Mouse (Mus musculus) erythroblast, embryonic 14.5 days (primary cell): ENCODE measurements around the gene Hcn2.

Experiments used
- GATA1 ChIP-seq: IDR thresholded peaks from 2 replicates; pipeline ENCODE4 v1.6.1; 2012; ENCODE audit warnings: low read length, inconsistent platforms, mixed read lengths
- TAL1 ChIP-seq: IDR thresholded peaks from 3 replicates; pipeline ENCODE4 v1.6.1; 2012; ENCODE audit warnings: low read length, inconsistent platforms, mixed read lengths

- TF ChIP-seq TAL1: no peak
- TF ChIP-seq GATA1: no peak
Measured at GRCm38 (mm10) chr10:79756660-79757059, 40.2 kb downstream of the Hcn2 start.
